Mouse (Mus musculus) stomach, postnatal 0 days (tissue): Measurements from ENCODE around the gene Vsig10l.
A peak's percentile ranks its signal among the peaks of the same experiment; 100 is the strongest.

Experiments
- CTCF ChIP-seq: IDR thresholded peaks from 2 replicates; pipeline ENCODE4 v1.5.1; 2016; ENCODE audit warnings: antibody characterized with exemption, low read depth, mild to moderate bottlenecking, moderate library complexity
- EP300 ChIP-seq: optimal IDR thresholded peaks from 2 replicates; pipeline ENCODE3; 2016; ENCODE audit warnings: antibody characterized with exemption

DNA sequence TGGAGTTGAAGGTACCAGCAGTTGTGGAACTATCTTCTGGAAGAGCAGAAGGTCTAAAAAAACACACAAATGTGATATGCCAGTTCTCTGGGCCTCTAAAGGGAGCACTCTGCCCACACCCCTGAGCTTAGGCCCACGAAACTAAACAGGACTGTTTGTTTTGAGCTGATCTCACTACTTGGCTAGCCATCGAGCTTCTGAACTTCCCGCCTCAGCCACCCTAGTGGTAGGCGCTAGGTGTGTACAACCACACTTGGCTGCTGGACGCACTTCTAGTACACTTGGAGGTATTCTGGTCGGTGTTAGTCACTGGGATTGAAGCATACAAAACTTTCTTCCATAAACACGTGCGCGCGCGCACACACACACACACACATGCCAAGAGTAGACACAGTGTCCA lies 11.2 kb upstream of the Vsig10l start:
- TF ChIP-seq EP300 = no peak
- peak; percentile 17; the same call in 1 of the 2 replicates for TF ChIP-seq CTCF
